Mouse (Mus musculus): ENCODE results near the gene Cd44. TPM values are rescaled to one million over a fixed set of nuclear protein-coding genes. Genes with fewer than 3 reads are reported as not detected.

The Cd44 gene
- polyA plus RNA-seq (2014; fragmentation: Illumina TruSeq; extraction: RNeasy Lipid Tissue Mini Kit (QIAGEN cat#74804); ENCODE audit: insufficient read depth, low read depth, low replicate concordance): 37.2 TPM

DNA sequence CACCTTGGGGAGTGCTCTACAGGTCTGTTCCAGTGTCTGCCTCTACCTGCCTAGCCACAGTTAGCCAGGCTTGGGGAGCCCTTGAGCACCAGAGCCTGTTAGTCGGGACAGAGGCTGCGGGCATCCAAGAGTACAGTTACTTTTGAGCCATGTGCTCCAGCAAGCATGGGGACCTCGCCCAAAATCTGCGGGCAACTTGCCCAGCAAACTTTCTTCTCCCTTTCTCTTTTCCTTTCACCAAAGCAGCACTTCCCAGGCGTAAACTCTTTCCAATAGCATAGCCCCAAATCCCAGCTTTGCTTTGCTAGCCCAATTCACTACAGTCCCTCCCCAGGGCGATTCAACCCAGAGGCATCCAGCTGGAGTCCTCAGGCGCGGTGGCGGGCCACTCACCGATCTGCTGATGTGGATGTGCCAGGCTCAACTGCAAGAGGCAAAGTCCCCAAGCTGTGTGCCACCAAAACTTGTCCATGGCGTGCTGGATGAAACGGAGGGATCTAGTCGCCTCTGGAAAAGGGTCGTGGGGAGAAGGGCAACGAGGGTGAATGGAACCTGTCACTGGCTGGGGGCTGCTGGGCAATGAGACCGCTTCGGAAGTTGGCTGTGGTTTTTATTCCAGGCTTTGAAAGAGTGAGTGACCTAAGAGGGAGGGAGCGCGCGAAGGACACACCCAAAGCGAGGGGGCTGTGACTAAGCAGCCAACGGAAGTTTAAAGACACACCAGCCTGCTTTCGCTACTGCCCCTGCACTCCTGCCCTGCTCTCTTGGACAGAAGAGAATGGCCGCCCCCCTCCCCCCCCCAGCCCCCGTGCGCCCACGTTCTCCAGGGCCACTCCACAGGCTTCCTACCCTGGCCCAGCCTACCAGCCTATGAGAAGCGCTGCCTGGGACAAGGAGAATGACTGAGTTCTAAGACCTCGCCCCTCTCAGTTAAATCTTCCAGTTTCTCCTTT is at the start of gene Cd44:
Cd44 (minus strand) TSS at position 791 of the 953 bp plus-strand sequence.

Other genes starting within 250 kb of the Cd44 start
- 0.46 TPM for gene Slc1a2, start 243.0 kb downstream of the Cd44 start, polyA plus RNA-seq (2014; fragmentation: Illumina TruSeq; extraction: RNeasy Lipid Tissue Mini Kit (QIAGEN cat#74804); ENCODE audit: insufficient read depth, low read depth, low replicate concordance)
- 12.2 TPM for gene Pdhx, start 171.8 kb upstream of the Cd44 start, polyA plus RNA-seq (2014; fragmentation: Illumina TruSeq; extraction: RNeasy Lipid Tissue Mini Kit (QIAGEN cat#74804); ENCODE audit: insufficient read depth, low read depth, low replicate concordance)
- gene Apip, start 172.0 kb upstream of the Cd44 start, polyA plus RNA-seq (2014; fragmentation: Illumina TruSeq; extraction: RNeasy Lipid Tissue Mini Kit (QIAGEN cat#74804); ENCODE audit: insufficient read depth, low read depth, low replicate concordance): 37.9 TPM

Measured in lung, adult 10 weeks (tissue).